Mouse (Mus musculus) cortical plate, adult 2 months (tissue): Measurements from ENCODE around the gene Sash3.

Experiments
- CTCF ChIP-seq: fragments of 200-500 bp; IDR thresholded peaks from 2 replicates; pipeline ENCODE4 v1.5.1; 2011; ENCODE audit warnings: mild to moderate bottlenecking, control low read depth, low read length; ENCODE audit not compliant: insufficient read depth; ENCODE audit errors: extremely low read depth
- POLR2A ChIP-seq: fragments of 200-500 bp; IDR thresholded peaks from 2 replicates; pipeline ENCODE4 v1.6.1; 2011; ENCODE audit warnings: mild to moderate bottlenecking, low read length, control low read depth; ENCODE audit not compliant: insufficient read depth; ENCODE audit errors: extremely low read depth

- TF ChIP-seq POLR2A (no peak), CTCF (no peak)
These were observed 56.8 kb downstream of the Sash3 start for GRCm38 (mm10) chrX:48202995-48203394.
